14 mouse cellular contexts compared by ENCODE assay signal in the genomic region with DNA sequence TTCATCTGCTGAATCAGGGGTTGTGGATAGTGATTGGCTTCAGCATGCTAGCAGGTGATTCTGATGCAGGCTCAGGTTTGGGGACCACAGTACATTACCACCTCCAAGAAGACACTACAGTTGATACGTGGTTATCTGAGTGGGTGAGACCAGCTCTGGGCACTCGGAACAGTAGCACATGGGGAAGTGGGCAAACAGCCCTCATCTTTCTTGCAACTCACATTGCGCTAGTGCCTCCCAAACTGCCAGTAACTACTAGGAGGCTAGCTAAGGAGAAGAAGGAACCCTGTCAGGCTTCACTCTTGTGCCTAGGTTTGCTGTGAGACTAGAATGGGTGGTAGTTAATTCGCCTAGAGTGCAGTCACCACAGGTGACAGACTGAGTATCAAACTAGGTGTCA.
"Had no signal": no experiment of that assay in that cellular context is flagged by ENCODE, and none has a peak within 500 bp of the region (broad histone marks: within the 10 kb centered on the region; RNA-seq: fewer than 3 reads in every experiment).

No protein-coding gene starts in this region.

- H3K4me3 ChIP-seq: layer of hippocampus, adult 2 months; liver, embryonic 12.5 days; midbrain, embryonic 15.5 days had no signal

- ATAC-seq: intestine, postnatal 0 days; liver, embryonic 12.5 days; midbrain, embryonic 15.5 days had no signal

- H3K9ac ChIP-seq: liver, embryonic 12.5 days; lung, embryonic 14.5 days; midbrain, embryonic 15.5 days had no signal

- H3K4me2 ChIP-seq: liver, embryonic 12.5 days; lung, embryonic 14.5 days; midbrain, embryonic 15.5 days had no signal

- H3K9me3 ChIP-seq: liver, embryonic 12.5 days; midbrain, embryonic 15.5 days had no signal

- H3K27me3 ChIP-seq: liver, embryonic 12.5 days; midbrain, embryonic 15.5 days had no signal

- H3K27ac ChIP-seq: kidney, postnatal 0 days; layer of hippocampus, adult 2 months; liver, embryonic 12.5 days; macrophage; midbrain, embryonic 15.5 days had no signal

- H3K36me3 ChIP-seq: liver, embryonic 12.5 days; midbrain, embryonic 15.5 days had no signal

- DNase-seq: kidney, adult 8-10 months; left cerebral cortex, postnatal 4 days; lung, embryonic 14.5 days; lung, postnatal 10 days; right cerebral cortex, adult 18-20 months; right cerebral cortex, postnatal 25 days; thymus, adult 2 months; thymus, postnatal 25 days had no signal
